Comparison of ENCODE assay signal across 8 mouse cellular contexts in the genomic region with DNA sequence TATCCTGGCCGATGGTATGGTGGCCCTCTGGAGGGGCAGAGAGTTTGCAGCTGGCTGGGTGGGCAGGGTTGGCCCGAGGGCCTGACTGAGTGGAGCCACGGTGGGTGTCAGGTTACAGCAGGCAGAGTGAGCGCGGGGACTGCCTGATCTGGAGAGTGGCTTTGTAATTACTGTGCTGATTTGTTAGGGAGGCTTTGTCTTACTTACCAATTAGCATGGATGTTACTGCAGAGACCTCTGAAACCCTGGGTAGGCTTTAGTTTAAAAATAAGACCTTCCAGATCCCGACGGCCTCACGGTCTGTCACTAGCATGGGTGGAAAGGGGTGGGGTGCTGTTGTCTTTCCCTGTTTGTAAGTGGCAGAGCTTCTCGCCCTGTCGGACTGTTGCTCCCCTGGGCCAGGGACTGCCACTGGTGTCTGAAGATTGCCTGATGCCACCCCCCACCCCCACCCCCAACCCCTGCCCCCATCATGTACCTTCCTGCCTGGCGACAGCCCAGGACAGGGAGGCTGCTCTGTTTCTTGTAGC.
DNase-seq lines count a peak whose midpoint lies in the region; ATAC-seq and TF ChIP-seq lines count a peak whose summit lies in the region.

No protein-coding gene starts in this region.

- TF ChIP-seq POLR2A in olfactory bulb, adult 2 months (IDR thresholded peaks at IDR 0.05; ENCODE audit: insufficient read depth, low read depth, low read length): no peak

- no peaks in the 10 kb centered on the region for H3K27me3 ChIP-seq in forebrain, embryonic 10.5 days (ENCODE audit: poor library complexity, severe bottlenecking)
- H3K27me3 ChIP-seq in liver, embryonic 11.5 days (replicated peaks; ENCODE audit: control insufficient read depth, insufficient read depth, low read length): no peaks in the 10 kb centered on the region

- H3K4me1 ChIP-seq in forebrain, embryonic 10.5 days: peaks cover 89% of the 10 kb centered on the region
- H3K4me1 ChIP-seq in liver, embryonic 11.5 days (replicated peaks; ENCODE audit: control insufficient read depth, insufficient read depth, low read length): peaks cover 44% of the 10 kb centered on the region
- peaks cover 28% of the 10 kb centered on the region for H3K4me1 ChIP-seq in olfactory bulb, adult 2 months (ENCODE audit: control insufficient read depth, insufficient read depth, low read length)

- H3K9ac ChIP-seq in liver, embryonic 11.5 days (ENCODE audit: low read depth, low read length): no peak overlapping the region

- peak; percentile 53 for DNase-seq in adrenal gland, postnatal 10 days
- DNase-seq in adrenal gland, adult 18-20 months (ENCODE audit: low spot score in 2 of 2): no peak
- DNase-seq in forebrain, embryonic 10.5 days (ENCODE audit: extremely low spot score, low spot score): peak; percentile 83
- DNase-seq in liver, embryonic 11.5 days (ENCODE audit: low spot score): no peak

- under 1% methylated on average over 11 of the region's 11 CpGs for WGBS in forebrain, embryonic 10.5 days
- WGBS in liver, embryonic 11.5 days: 26% methylated on average over 11 of the region's 11 CpGs
- 6% methylated on average over 11 of the region's 11 CpGs for WGBS in olfactory bulb, adult 2 months

- TF ChIP-seq CTCF in olfactory bulb, adult 2 months (IDR thresholded peaks at IDR 0.05; ENCODE audit: insufficient read depth, low read depth, low read length): no peak

- H3K9me3 ChIP-seq in forebrain, embryonic 10.5 days: no peaks in the 10 kb centered on the region
- no peaks in the 10 kb centered on the region for H3K9me3 ChIP-seq in liver, embryonic 11.5 days (ENCODE audit: control insufficient read depth, low read length)

- peak; percentile 37 to 62; a peak in 2 of 4 replicates for ATAC-seq in hematopoietic stem cell, adult 5-6 weeks (replicated peaks in 1 of 2; ENCODE audit: insufficient read depth in 1 of 2, low FRiP score in 2 of 2, low TSS enrichment in 1 of 2, low read depth in 1 of 2, poor library complexity in 2 of 2, severe bottlenecking in 2 of 2)
- ATAC-seq in liver, embryonic 11.5 days (replicated peaks; ENCODE audit: low FRiP score): no peak; the same call in 1 of the 2 replicates
- ATAC-seq in megakaryocyte, adult 5-6 weeks (ENCODE audit: poor library complexity, severe bottlenecking): no peak
- ATAC-seq in inflammation-experienced regulatory T-cells, adult 6 months: no peak

- H3K4me3 ChIP-seq in forebrain, embryonic 10.5 days: peak overlapping the region; percentile 45
- no peak overlapping the region for H3K4me3 ChIP-seq in liver, embryonic 11.5 days (ENCODE audit: low read depth, low read length)
- no peak overlapping the region; the same call in 1 of the 2 replicates for H3K4me3 ChIP-seq in olfactory bulb, adult 2 months (ENCODE audit: insufficient read depth, low read depth, low read length)

- H3K36me3 ChIP-seq in forebrain, embryonic 10.5 days (replicated peaks): no peaks in the 10 kb centered on the region
- no peaks in the 10 kb centered on the region for H3K36me3 ChIP-seq in liver, embryonic 11.5 days (ENCODE audit: control insufficient read depth, insufficient read depth, low read length)

- H3K4me2 ChIP-seq in liver, embryonic 11.5 days: peak overlapping the region; percentile 51

- peak overlapping the region; percentile 91 for H3K27ac ChIP-seq in forebrain, embryonic 10.5 days
- peak overlapping the region; percentile 26 for H3K27ac ChIP-seq in liver, embryonic 11.5 days (ENCODE audit: low read depth, low read length)
- H3K27ac ChIP-seq in olfactory bulb, adult 2 months (ENCODE audit: insufficient read depth, low read depth, low read length): peak overlapping the region; percentile 84

Comparison
In these comparisons a context has a peak if more than half of its experiments do, and no peak if none do; other contexts are left out.
1. DNase-seq: peak in adrenal gland, postnatal 10 days (single experiment) and forebrain, embryonic 10.5 days (single experiment); none in adrenal gland, adult 18-20 months (0 of 2) and liver, embryonic 11.5 days (single experiment).
2. H3K27ac ChIP-seq: peak in every context shown above with its lines; median percentile 91 in forebrain, embryonic 10.5 days; 84 in olfactory bulb, adult 2 months; 26 in liver, embryonic 11.5 days.
3. ATAC-seq: peak in hematopoietic stem cell, adult 5-6 weeks (2 of 2); none in liver, embryonic 11.5 days (single experiment), megakaryocyte, adult 5-6 weeks (single experiment) and inflammation-experienced regulatory T-cells, adult 6 months (single experiment).